In the genomic region with DNA sequence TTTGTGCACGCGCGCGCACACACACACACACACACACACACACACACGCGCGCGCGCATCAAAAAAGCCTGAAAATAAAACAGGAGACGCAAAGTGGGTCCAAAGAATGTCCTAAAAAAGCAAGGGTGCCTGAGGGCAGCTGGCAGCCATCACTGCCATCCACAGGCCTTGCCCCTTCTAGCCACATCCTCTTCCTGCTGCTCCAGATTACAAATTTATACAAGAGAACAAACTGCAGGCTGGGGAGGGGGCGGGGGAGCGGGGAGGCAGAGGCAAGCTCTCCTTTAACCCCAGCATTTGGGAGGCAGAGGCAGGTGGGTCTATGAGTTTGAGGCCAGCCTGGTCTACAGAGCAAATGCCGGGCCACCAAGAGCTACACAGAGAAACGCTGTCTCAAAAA, we compare ENCODE assay signal across 10 mouse cellular contexts. TPM values are rescaled to one million over a fixed set of nuclear protein-coding genes. Genes with fewer than 3 reads are reported as not detected.
DNase-seq lines count a peak whose midpoint lies in the region; ATAC-seq and TF ChIP-seq lines count a peak whose summit lies in the region.
"Had no signal": no experiment of that assay in that cellular context is flagged by ENCODE, and none has a peak within 500 bp of the region (broad histone marks: within the 10 kb centered on the region; RNA-seq: fewer than 3 reads in every experiment).

No protein-coding gene starts in this region.

- peak overlapping the region; percentile 74 for H3K27ac ChIP-seq in spleen, adult 2 months (ENCODE audit: insufficient read depth, low read length)
- H3K27ac ChIP-seq in midbrain, embryonic 11.5 days (ENCODE audit: low read depth, low read length), result peak overlapping the region; percentile 67

- no peak overlapping the region for H3K4me3 ChIP-seq in spleen, adult 2 months (ENCODE audit: extremely low read depth, insufficient read depth, insufficient read length)
- no peak overlapping the region for H3K4me3 ChIP-seq in midbrain, embryonic 11.5 days (ENCODE audit: low read depth, low read length)

- H3K4me2 ChIP-seq in midbrain, embryonic 11.5 days, result no peak overlapping the region

- DNase-seq in spleen, adult 2 months (ENCODE audit: low read depth in 1 of 2, low spot score in 2 of 2), result no peak
- DNase-seq in spleen, adult 12 weeks (ENCODE audit: low spot score), result no peak
- DNase-seq in midbrain, embryonic 11.5 days (ENCODE audit: low spot score, missing footprints), result no peak
- peak; percentile 50 for DNase-seq in thymus, postnatal 4 days
- no peak for DNase-seq in right cerebral cortex, postnatal 36 days (ENCODE audit: low spot score in 2 of 2)
- DNase-seq in heart, postnatal 4 days, result no peak
- no peak for DNase-seq in layer of hippocampus, adult 8-10 months (ENCODE audit: low spot score in 2 of 2)
- DNase-seq: kidney, postnatal 14 days; spleen, adult 18-20 months had no signal

- H3K9ac ChIP-seq in midbrain, embryonic 11.5 days (ENCODE audit: low read length), result no peak overlapping the region

- no peaks in the 10 kb centered on the region for H3K27me3 ChIP-seq in spleen, adult 2 months (ENCODE audit: control insufficient read depth, insufficient read depth, low read length)
- no peaks in the 10 kb centered on the region for H3K27me3 ChIP-seq in midbrain, embryonic 11.5 days (ENCODE audit: control insufficient read depth, insufficient read depth, low read length)

- ATAC-seq in hematopoietic stem cell, adult 5-6 weeks (replicated peaks in 1 of 2; ENCODE audit: insufficient read depth in 1 of 2, low FRiP score in 2 of 2, low TSS enrichment in 1 of 2, low read depth in 1 of 2, poor library complexity in 2 of 2, severe bottlenecking in 2 of 2), result peak; percentile 48 to 61; a peak in 3 of 4 replicates
- no peak for ATAC-seq in midbrain, embryonic 11.5 days (ENCODE audit: low FRiP score)

- H3K36me3 ChIP-seq in spleen, adult 2 months (ENCODE audit: control insufficient read depth, insufficient read depth, low read length), result no peaks in the 10 kb centered on the region
- no peaks in the 10 kb centered on the region for H3K36me3 ChIP-seq in midbrain, embryonic 11.5 days (ENCODE audit: control insufficient read depth, insufficient read depth, low read length)

- TF ChIP-seq CTCF in spleen, adult 2 months (IDR thresholded peaks at IDR 0.05; ENCODE audit: extremely low read depth, insufficient read depth, insufficient read length, insufficient replicate concordance), result no peak

- H3K9me3 ChIP-seq in midbrain, embryonic 11.5 days (ENCODE audit: control insufficient read depth, low read length), result no peaks in the 10 kb centered on the region

- TF ChIP-seq POLR2A in spleen, adult 2 months (IDR thresholded peaks at IDR 0.05; ENCODE audit: low read depth, low read length), result no peak

- peaks cover 38% of the 10 kb centered on the region; the same call in 1 of the 2 replicates for H3K4me1 ChIP-seq in spleen, adult 2 months (ENCODE audit: control insufficient read depth, insufficient read depth, insufficient read length)
- peaks cover 72% of the 10 kb centered on the region for H3K4me1 ChIP-seq in midbrain, embryonic 11.5 days (ENCODE audit: control insufficient read depth, insufficient read depth, low read length)

- WGBS in spleen, adult 2 months, result 38% methylated on average over 14 of the region's 14 CpGs
- 89% methylated on average over 14 of the region's 14 CpGs for WGBS in midbrain, embryonic 11.5 days

RNA-seq across cellular contexts. Expression of a gene that starts 42.0 kb away (rescaled TPM):
- polyA plus RNA-seq in spleen, adult 2 months (2012; rRNA removed), result 123 and 154 TPM in 2 replicates
- total RNA-seq in hematopoietic stem cell, adult 5-6 weeks (2017), result 25.1 and 30.0 TPM in 2 replicates
- 16.5 and 19.8 TPM in 2 replicates for polyA plus RNA-seq in midbrain, embryonic 11.5 days (2014; fragmentation: Nextera tagmentation; extraction: Ambion mirVana)
- 10 to 100 TPM; 13.8 to 14.8 TPM for total RNA-seq in heart, postnatal 4 days (2021)
- 10 to 100 TPM; 67.2 to 81.3 (median 74.2) TPM for total RNA-seq in layer of hippocampus, adult 8-10 months (2022)
